1 mouse cellular context compared by ENCODE assay signal in the genomic region with DNA sequence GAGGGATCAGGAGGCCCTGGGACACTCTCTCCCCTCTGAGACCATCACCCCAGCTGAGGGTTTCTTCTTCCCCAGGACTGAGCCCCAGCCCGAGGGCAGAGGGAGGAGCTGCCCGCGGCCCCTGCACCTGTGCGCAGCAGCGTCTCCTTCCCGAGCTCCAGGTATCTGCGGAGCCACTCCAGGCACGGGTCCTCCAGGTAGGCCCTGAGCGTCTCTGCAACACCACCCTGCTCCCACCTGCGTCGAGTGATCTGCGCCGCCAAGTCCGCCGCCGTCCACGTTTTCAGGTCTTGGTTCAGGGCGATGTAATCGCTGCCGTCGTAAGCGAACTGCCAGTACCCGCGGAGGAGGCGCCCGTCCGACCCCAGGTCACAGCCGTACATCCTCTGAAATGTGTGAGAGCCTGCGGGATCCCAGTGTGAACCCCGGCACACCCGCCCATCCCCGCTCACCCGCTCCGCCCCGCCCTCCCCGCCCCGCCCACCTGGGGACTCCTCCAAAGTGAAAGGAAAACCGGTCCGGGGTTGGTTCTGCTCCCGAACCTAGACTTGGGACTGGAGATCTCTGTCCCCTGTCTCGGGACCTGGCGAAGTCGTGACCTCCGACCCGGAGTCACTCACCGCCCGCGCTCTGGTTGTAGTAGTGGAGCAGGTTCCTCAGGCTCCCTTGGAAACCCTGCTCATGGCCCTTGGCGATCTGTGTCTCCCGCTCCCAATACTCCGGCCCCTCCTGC.
TF ChIP-seq lines count a peak whose summit lies in the region.

No protein-coding gene starts in this region.

TF ChIP-seq in MEL, 35 proteins besides CTCF, POLR2A, EP300 and RAD21 (continued from another document):
- TF ChIP-seq TCF12 (IDR thresholded peaks at IDR 0.05; ENCODE audit: low read depth, low read length): no peak
